Mouse (Mus musculus) kidney, adult 2 months (tissue): Measurements from ENCODE around the gene Mtfmt.
A peak's percentile ranks its signal among the peaks of the same experiment; 100 is the strongest.

Experiments used
- CTCF ChIP-seq: fragments of 200-500 bp; conservative IDR thresholded peaks from 2 replicates; pipeline ENCODE4 v1.5.1; 2011; ENCODE audit warnings: low read depth, mild to moderate bottlenecking, control low read depth, low read length, moderate library complexity, mixed read lengths; ENCODE audit not compliant: insufficient read depth, insufficient read length
- POLR2A ChIP-seq: fragments of 200-500 bp; IDR thresholded peaks from one replicate; pipeline ENCODE4 v1.6.1; 2011; ENCODE audit warnings: low read depth, low read length, control low read depth

DNA sequence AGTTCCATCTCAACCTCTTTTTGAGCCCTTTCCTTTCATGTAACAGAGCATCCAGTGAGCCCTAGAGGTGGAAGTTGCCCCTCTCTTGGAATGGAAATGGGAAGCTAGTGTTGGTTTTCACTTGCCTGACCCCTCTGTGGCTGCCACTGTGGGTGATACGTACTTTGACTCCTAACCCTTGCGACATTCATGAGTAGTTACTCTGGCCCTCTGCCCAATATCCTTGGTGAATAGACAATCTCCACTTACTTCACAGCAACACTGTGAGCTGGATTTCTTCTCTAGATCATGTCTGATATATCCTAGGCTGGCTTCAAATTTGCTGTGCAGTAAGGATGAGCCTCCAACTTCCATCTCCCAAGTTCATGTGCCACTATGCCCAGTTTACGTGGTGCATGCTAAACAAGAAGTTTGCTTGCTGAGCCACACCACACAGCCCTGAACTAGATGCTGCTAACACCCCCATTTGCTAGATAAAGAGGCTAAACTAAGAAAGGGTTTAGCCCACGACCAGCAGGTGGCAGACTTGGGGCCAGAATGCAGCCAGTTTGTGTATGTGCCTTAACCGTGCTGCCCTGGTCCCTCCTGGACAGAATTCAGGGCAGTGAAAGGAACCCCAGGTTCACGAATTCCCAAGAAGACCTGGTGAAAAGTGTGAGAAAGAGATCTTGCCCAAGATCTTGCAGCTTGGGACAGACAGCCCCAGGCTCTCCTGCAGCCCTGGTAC lies 42.8 kb upstream of the Mtfmt start:
- TF ChIP-seq CTCF (peak; percentile 85), POLR2A (no peak)
